Mouse (Mus musculus) heart, postnatal 25 days (tissue): ENCODE results near the gene H2-DMb2. TPM values are rescaled to one million over a fixed set of nuclear protein-coding genes. Genes with fewer than 3 reads are reported as not detected.
A peak's percentile ranks its signal among the peaks of the same experiment; 100 is the strongest.

Source experiments
- DNase-seq: peaks from one replicate; pipeline ENCODE4 v3.0.0; 2022; ENCODE audit warnings: low spot score
- intact Hi-C: fragments of 180-260 bp; cut with DNase I; formaldehyde crosslinking; loops from one replicate; pipeline ENCODE4 v1.15.1; 2025
- total RNA-seq, 2 experiments: library from RNA; stranded (reverse); gene quantifications; 2 replicates each; pipeline ENCODE4 v1.2.3; 2021

Gene H2-DMb2
- total RNA-seq, 2 experiments from 2014 or later: 0.91 to 1.6 TPM

- intact Hi-C loops: no loop called here
- DNase-seq: peak; percentile 81
Measured at GRCm38 (mm10) chr17:34196941-34197894, 54.1 kb downstream of the H2-DMb2 start, which contains the start of gene Psmb8. Psmb8 (plus strand) TSS chr17:34197721.

- DNase-seq: peak; percentile 43
- intact Hi-C loops: no loop called here
Measured at GRCm38 (mm10) chr17:34197904-34198520, 54.9 kb downstream of the H2-DMb2 start.

- no peak for DNase-seq
- intact Hi-C loops: no loop called here
Measured at GRCm38 (mm10) chr17:34198521-34198912, 55.4 kb downstream of the H2-DMb2 start.

- no peak for DNase-seq
- intact Hi-C loops: no loop called here
Measured at GRCm38 (mm10) chr17:34199050-34199619, 56.0 kb downstream of the H2-DMb2 start.

GRCm38 (mm10) chr17:34200047-34200446 is 56.9 kb downstream of the H2-DMb2 start:
- intact Hi-C loops: loop anchor here (10.0 kb wide), 1 partner anchor 965 kb away; the partner anchor contains the start of gene Prrc2a
- DNase-seq: no peak

GRCm38 (mm10) chr17:34200772-34201505 is 57.8 kb downstream of the H2-DMb2 start:
- no peak for DNase-seq
- intact Hi-C loops: loop anchor here (10.0 kb wide), 1 partner anchor 964 kb away; the partner anchor contains the start of gene Prrc2a

Other genes with a start within 250 kb of the H2-DMb2 start
- not detected for gene Platr17, start 238.2 kb upstream of the H2-DMb2 start, total RNA-seq
- gene Daxx, start 233.9 kb upstream of the H2-DMb2 start, total RNA-seq: 10 to 100 TPM; 14.3 to 17.5 TPM
- 100 to 1,000 TPM in 1 of 2 experiments, 10 to 100 TPM in 1; 93.5 to 104 TPM for gene Tapbp, start 227.4 kb upstream of the H2-DMb2 start, total RNA-seq
- gene Zbtb22, start 227.4 kb upstream of the H2-DMb2 start, total RNA-seq: 10 to 100 TPM; 15.5 to 19.4 TPM
- 10 to 100 TPM; 38.2 to 44.6 TPM for gene Rgl2, start 213.8 kb upstream of the H2-DMb2 start, total RNA-seq
- 10 to 100 TPM; 70.7 to 77.3 TPM for gene Pfdn6, start 203.0 kb upstream of the H2-DMb2 start, total RNA-seq
- 10 to 100 TPM in 1 of 2 experiments, 1 to 10 TPM in 1; 9.3 to 10.2 TPM for gene Wdr46, start 202.6 kb upstream of the H2-DMb2 start, total RNA-seq
- 1 to 10 TPM; 1.7 to 1.9 TPM for gene B3galt4, start 191.8 kb upstream of the H2-DMb2 start, total RNA-seq
- 10 to 100 TPM; 39.2 to 39.4 TPM for gene Vps52, start 187.5 kb upstream of the H2-DMb2 start, total RNA-seq
- 100 to 1,000 TPM; 408 to 435 TPM for gene Rps18, start 187.3 kb upstream of the H2-DMb2 start, total RNA-seq
- gene H2-K1, start 143.0 kb upstream of the H2-DMb2 start, total RNA-seq: 10 to 100 TPM; 59.9 to 88.2 TPM
- 10 to 100 TPM; 12.6 to 13.2 TPM for gene Ring1, start 118.6 kb upstream of the H2-DMb2 start, total RNA-seq
- 100 to 1,000 TPM in 1 of 2 experiments, 10 to 100 TPM in 1; 98.1 to 100 TPM for gene H2-Ke6, start 115.2 kb upstream of the H2-DMb2 start, total RNA-seq
- 10 to 100 TPM; 60.4 to 61.3 TPM for gene Slc39a7, start 111.6 kb upstream of the H2-DMb2 start, total RNA-seq
- gene Rxrb, start 111.5 kb upstream of the H2-DMb2 start, total RNA-seq: 10 to 100 TPM; 40.5 to 42.1 TPM
- gene Col11a2, start 103.9 kb upstream of the H2-DMb2 start, total RNA-seq: 1 to 10 TPM; 1.1 to 2.2 TPM
- gene H2-Oa, start 51.0 kb upstream of the H2-DMb2 start, total RNA-seq: not detected
- 1 to 10 TPM; 3.7 to 4.5 TPM for gene H2-DMa, start 23.8 kb upstream of the H2-DMb2 start, total RNA-seq
- 10 to 100 TPM; 72.9 to 75.8 TPM for gene Brd2, start 20.7 kb upstream of the H2-DMb2 start, total RNA-seq
- 1 to 10 TPM; 1.1 to 1.3 TPM for gene H2-DMb1, start 9.8 kb downstream of the H2-DMb2 start, total RNA-seq
- 1 to 10 TPM; 3.9 to 5.5 TPM for gene Tap1, start 44.2 kb downstream of the H2-DMb2 start, total RNA-seq
- gene Psmb9, start 44.5 kb downstream of the H2-DMb2 start, total RNA-seq: 1 to 10 TPM; 5.4 to 8.5 TPM
- gene Psmb8, start 54.4 kb downstream of the H2-DMb2 start, total RNA-seq: 10 to 100 TPM in 1 of 2 experiments, 1 to 10 TPM in 1; 9.7 to 11.8 TPM
- gene Tap2, start 60.2 kb downstream of the H2-DMb2 start, total RNA-seq: 10 to 100 TPM; 21.2 to 22.0 TPM
- 1 to 10 TPM in 1 of 2 experiments, under 1 TPM in 1; 0.70 to 1.5 TPM for gene H2-Ob, start 95.6 kb downstream of the H2-DMb2 start, total RNA-seq
- 10 to 100 TPM in 1 of 2 experiments, 1 to 10 TPM in 1; 9.2 to 12.6 TPM for gene H2-Ab1, start 114.4 kb downstream of the H2-DMb2 start, total RNA-seq
- gene H2-Aa, start 144.5 kb downstream of the H2-DMb2 start, total RNA-seq: 10 to 100 TPM; 13.9 to 14.3 TPM
- 10 to 100 TPM; 13.4 to 14.8 TPM for gene H2-Eb1, start 162.6 kb downstream of the H2-DMb2 start, total RNA-seq
- not detected for gene H2-Eb2, start 182.4 kb downstream of the H2-DMb2 start, total RNA-seq
- under 1 TPM; 0.34 to 0.48 TPM for gene Btnl2, start 211.5 kb downstream of the H2-DMb2 start, total RNA-seq
- gene Btnl1, start 233.8 kb downstream of the H2-DMb2 start, total RNA-seq: not detected